Mouse (Mus musculus) embryonic fibroblast, embryonic 13.5 days (primary cell): Measurements from ENCODE around the gene Grk5. TPM values are rescaled to one million over a fixed set of nuclear protein-coding genes. Genes with fewer than 3 reads are reported as not detected.

Experiments
- H3K27ac ChIP-seq: 2 replicates; pipeline ENCODE4 v1.5.1; 2012; ENCODE audit warnings: low read length, control low read depth, inconsistent platforms; ENCODE audit not compliant: insufficient read depth
- H3K4me1 ChIP-seq: 2 replicates; pipeline ENCODE4 v1.6.1; 2011; ENCODE audit warnings: low read length; ENCODE audit not compliant: control insufficient read depth, insufficient read depth
- H3K4me3 ChIP-seq: 2 replicates; pipeline ENCODE4 v1.5.1; 2011; ENCODE audit warnings: mild to moderate bottlenecking, control low read depth, low read length; ENCODE audit not compliant: insufficient read depth
- CTCF ChIP-seq: IDR thresholded peaks from 2 replicates; pipeline ENCODE4 v1.5.1; 2011; ENCODE audit warnings: mild to moderate bottlenecking, control low read depth, low read length, moderate library complexity, borderline replicate concordance; ENCODE audit not compliant: insufficient read depth
- POLR2A ChIP-seq: IDR thresholded peaks from 2 replicates; pipeline ENCODE4 v1.6.1; 2011; ENCODE audit warnings: low read depth, mild to moderate bottlenecking, control low read depth, low read length, moderate library complexity
- polyA plus RNA-seq: library from polyadenylated mRNA; stranded (reverse); fragments of >200 nt; gene quantifications from 2 replicates; pipeline ENCODE4 v1.2.4, GENCODE M21; 2011; ENCODE audit warnings: low read depth; ENCODE audit not compliant: missing spikeins, insufficient read length

Grk5 gene
- polyA plus RNA-seq, 1 experiment: 11.9 TPM

DNA sequence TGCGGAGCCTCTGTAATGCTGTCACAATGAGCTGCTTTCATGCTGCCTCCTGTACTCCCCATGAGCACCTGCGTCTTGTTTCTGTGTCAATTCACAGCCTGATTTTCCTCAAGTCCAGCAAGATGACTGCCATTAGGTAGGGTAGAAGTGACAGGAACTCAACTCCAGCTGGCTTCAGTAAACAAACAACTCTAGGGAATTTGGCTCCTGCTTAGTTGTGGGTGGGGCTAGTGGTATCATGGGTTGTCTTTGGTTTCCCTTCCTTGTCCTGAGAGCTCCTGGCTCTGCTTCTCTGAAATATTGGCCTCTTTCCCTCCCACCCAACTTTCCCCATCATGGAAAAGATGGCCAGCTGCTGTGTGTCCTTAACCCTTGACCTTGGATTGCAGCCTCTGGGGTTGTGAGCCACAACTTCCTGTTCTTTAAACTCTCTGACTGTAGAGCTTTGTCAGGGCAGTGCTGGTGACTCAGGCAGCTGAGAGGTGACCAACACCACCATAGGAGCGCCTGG lies 56.3 kb downstream of the Grk5 start:
- Histone ChIP-seq H3K4me3 (no peak overlapping the region), H3K4me1 (peaks cover 20% of the 10 kb centered on the region), H3K27ac (peak overlapping the region; percentile 75; the same call in 1 of the 2 replicates)
- TF ChIP-seq CTCF (no peak), POLR2A (no peak)

- TF ChIP-seq CTCF: no peak
- no peak for TF ChIP-seq POLR2A
- Histone ChIP-seq H3K4me3 (no peak overlapping the region), H3K27ac (peak overlapping the region; percentile 75), H3K4me1 (peaks cover 15% of the 10 kb centered on the region; the same call in 1 of the 2 replicates)
These were observed 57.1 kb downstream of the Grk5 start for GRCm38 (mm10) chr19:60946656-60947055.

GRCm38 (mm10) chr19:60948996-60949395 lies 59.4 kb downstream of the Grk5 start:
- H3K27ac ChIP-seq: no peak overlapping the region
- TF ChIP-seq POLR2A (no peak), CTCF (no peak)
- no peak overlapping the region for H3K4me3 ChIP-seq
- H3K4me1 ChIP-seq: peaks cover 15% of the 10 kb centered on the region; the same call in 1 of the 2 replicates

- no peak for TF ChIP-seq CTCF
- TF ChIP-seq POLR2A: no peak
- no peak overlapping the region for H3K4me3 ChIP-seq
- H3K27ac ChIP-seq: peak overlapping the region; percentile 28; the same call in 1 of the 2 replicates
- H3K4me1 ChIP-seq: peaks cover 15% of the 10 kb centered on the region; the same call in 1 of the 2 replicates
These were observed 60.7 kb downstream of the Grk5 start for GRCm38 (mm10) chr19:60950056-60950869.

GRCm38 (mm10) chr19:60955131-60955530 lies 65.6 kb downstream of the Grk5 start:
- TF ChIP-seq POLR2A (no peak), CTCF (no peak)
- Histone ChIP-seq H3K27ac (no peak overlapping the region), H3K4me1 (peaks cover 4% of the 10 kb centered on the region), H3K4me3 (no peak overlapping the region)

GRCm38 (mm10) chr19:60955712-60956111 lies 66.2 kb downstream of the Grk5 start:
- H3K4me3 ChIP-seq: no peak overlapping the region
- H3K27ac ChIP-seq: peak overlapping the region; percentile 26; the same call in 1 of the 2 replicates
- peaks cover 3% of the 10 kb centered on the region; the same call in 1 of the 2 replicates for H3K4me1 ChIP-seq
- TF ChIP-seq CTCF (no peak), POLR2A (no peak)

GRCm38 (mm10) chr19:60956198-60956750 lies 66.7 kb downstream of the Grk5 start:
- no peak overlapping the region for H3K27ac ChIP-seq
- TF ChIP-seq CTCF (no peak), POLR2A (no peak)

DNA sequence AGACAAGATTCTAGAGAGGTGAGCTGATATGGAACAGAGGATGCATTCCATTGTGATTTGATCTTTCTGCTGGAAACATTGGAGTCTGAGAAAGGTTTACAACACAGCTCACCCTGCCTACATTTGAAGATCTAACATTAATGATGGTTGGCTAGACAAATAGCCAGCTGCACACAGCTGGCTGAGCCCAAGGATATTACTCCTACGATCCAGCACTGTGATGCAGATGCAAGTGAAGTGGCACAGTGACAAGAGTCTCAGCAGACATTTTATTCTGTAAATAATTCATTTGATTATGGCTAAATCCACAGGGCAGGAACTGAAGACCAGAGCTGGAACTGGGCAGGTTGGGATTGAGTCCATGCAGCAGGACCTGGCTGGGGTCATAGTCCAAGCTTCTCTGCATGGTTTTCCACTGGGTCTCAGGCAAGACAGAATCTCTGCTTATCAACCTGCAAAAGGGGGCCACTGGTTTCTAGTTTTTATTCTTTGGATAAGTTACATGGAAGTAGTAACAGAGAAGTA lies 70.2 kb downstream of the Grk5 start:
- Histone ChIP-seq H3K4me1 (peaks cover 3% of the 10 kb centered on the region; the same call in 1 of the 2 replicates), H3K4me3 (no peak overlapping the region), H3K27ac (no peak overlapping the region)
- TF ChIP-seq POLR2A (no peak), CTCF (no peak)

More at GRCm38 (mm10) chr19:60956198-60956750, 66.7 kb downstream of the Grk5 start:
- Histone ChIP-seq H3K4me3 (no peak overlapping the region), H3K4me1 (peaks cover 3% of the 10 kb centered on the region; the same call in 1 of the 2 replicates)

- Histone ChIP-seq H3K4me3 (no peak overlapping the region), H3K27ac (no peak overlapping the region), H3K4me1 (no peaks in the 10 kb centered on the region)
- TF ChIP-seq CTCF (no peak), POLR2A (no peak)
These were observed 73.0 kb downstream of the Grk5 start for GRCm38 (mm10) chr19:60962358-60963061.
